Mouse (Mus musculus): Measurements from ENCODE around the gene Lypla2. TPM values are rescaled to one million over a fixed set of nuclear protein-coding genes. Genes with fewer than 3 reads are reported as not detected.
A peak's percentile ranks its signal among the peaks of the same experiment; 100 is the strongest.

The Lypla2 gene
- 105 and 134 TPM in 2 replicates for polyA plus RNA-seq (2016; fragmentation: Nextera tagmentation; extraction: Ambion mirVana)

DNA sequence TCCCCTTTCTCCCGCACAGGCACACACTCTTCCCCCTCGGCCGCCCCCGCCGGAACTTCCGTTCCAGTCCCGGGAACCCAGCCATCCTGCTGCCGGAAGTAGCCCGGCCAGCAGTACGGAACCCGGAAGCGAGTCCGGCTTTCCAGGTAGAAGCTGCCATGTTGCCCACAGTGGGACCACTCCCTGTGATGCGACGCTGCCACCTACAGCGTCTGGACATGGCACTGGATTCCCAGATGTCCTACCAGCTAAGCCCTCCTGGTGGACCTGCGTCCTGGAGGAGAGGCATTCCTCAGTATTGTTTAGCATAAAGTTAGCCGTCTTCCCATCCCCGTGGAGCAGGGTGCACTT is at the start of gene Lypla2:
Gene Lypla2 (minus strand): TSS at position 71 of the 351 bp plus-strand sequence.
- H3K9me3 ChIP-seq = no peaks in the 10 kb centered on the region
- H3K4me3 ChIP-seq = peak within 1 kb of the TSS; percentile 96
- peaks cover 63% of the 10 kb centered on the region for H3K36me3 ChIP-seq
- DNase-seq (ENCODE audit: low spot score) = peak; percentile 94
- peak within 1 kb of the TSS; percentile 91 for H3K27ac ChIP-seq
- H3K27me3 ChIP-seq (ENCODE audit: insufficient read depth, poor library complexity, severe bottlenecking) = no peaks in the 10 kb centered on the region
- 2% methylated on average over 19 of the region's 19 CpGs for WGBS
- H3K4me1 ChIP-seq = peaks cover 47% of the 10 kb centered on the region

DNA sequence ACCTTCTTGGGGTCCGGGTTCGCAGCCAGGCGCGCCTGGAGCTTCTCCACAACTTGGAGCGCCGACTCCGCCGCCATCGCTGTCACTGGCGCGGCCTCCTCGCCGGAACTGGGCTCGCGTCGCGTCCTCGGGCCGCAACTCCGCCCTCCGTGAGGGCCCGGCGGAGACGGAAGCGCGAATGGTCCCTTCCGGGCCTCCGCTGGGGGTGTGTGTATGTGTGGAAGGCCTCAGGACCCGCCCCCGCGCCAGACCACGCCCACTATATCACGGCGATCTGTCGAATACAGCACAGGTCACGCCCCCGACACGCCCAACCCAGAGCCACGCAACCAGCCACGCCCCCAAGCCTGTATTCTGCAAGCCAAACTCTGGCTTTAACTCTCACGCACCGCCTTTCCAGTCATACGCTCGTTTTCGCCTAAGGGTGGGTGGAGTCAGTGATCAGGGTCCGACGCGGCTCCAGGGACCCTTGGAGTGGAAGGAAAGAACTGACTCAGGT is 49.2 kb upstream of the Lypla2 start, which contains the start of gene Eloa:
Gene Eloa (minus strand): TSS at position 215 of the 499 bp plus-strand sequence.
- under 1% methylated on average over 48 of the region's 48 CpGs for WGBS
- DNase-seq (ENCODE audit: low spot score) = peak; percentile 100
- peak within 1 kb of the TSS; percentile 100 for H3K4me3 ChIP-seq
- H3K27me3 ChIP-seq (ENCODE audit: insufficient read depth, poor library complexity, severe bottlenecking) = no peaks in the 10 kb centered on the region
- H3K27ac ChIP-seq = peak within 1 kb of the TSS; percentile 98
- H3K4me1 ChIP-seq = peaks cover 14% of the 10 kb centered on the region
- no peaks in the 10 kb centered on the region for H3K9me3 ChIP-seq
- no peaks in the 10 kb centered on the region; the same call in 1 of the 2 replicates for H3K36me3 ChIP-seq

DNA sequence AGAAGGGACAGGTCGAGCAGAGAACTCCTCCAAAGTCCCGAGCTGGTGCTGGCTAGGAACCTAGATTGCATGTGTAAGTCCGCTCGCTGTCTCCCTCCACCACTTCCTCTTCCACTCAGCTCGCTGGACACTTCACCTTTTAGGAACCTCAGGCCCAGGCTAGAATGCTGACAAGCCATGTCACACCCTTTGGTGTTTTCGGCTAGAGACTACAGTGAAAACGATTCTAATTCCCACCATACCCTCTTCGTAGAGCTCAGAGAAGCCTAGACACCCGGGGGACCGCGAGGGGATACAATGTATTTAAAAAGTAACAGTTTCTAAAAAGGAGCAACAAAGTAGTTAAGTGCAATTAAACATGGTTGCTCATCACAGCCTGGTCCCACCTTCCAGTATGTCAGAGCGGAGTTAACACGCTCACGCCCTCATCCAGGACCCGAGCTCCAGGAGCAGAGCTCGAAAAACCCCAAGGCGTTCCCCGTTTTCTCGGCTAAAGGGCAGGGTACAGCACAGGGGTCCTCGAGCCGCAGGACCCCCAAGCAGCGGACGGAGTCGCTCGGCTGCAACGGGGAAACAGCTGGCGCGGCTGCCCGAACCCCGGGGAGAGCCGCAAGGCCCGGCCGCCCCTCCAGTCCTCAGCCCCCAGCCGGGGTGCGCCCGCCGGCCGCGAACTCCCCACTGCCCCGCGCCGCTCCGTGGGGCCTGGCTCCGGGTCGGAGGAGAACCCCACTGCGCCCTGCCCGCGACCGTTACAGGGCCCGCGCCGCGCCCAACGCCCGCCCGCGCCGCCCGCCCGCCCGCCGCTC is 48.5 kb upstream of the Lypla2 start:
- H3K4me3 ChIP-seq = peak overlapping the region; percentile 100
- no peaks in the 10 kb centered on the region for H3K27me3 ChIP-seq (ENCODE audit: insufficient read depth, poor library complexity, severe bottlenecking)
- H3K9me3 ChIP-seq = no peaks in the 10 kb centered on the region
- DNase-seq (ENCODE audit: low spot score) = peak; percentile 79
- H3K4me1 ChIP-seq = peaks cover 14% of the 10 kb centered on the region
- H3K27ac ChIP-seq = peak overlapping the region; percentile 98
- WGBS = under 1% methylated on average over 59 of the region's 62 CpGs
- no peaks in the 10 kb centered on the region; the same call in 1 of the 2 replicates for H3K36me3 ChIP-seq

DNA sequence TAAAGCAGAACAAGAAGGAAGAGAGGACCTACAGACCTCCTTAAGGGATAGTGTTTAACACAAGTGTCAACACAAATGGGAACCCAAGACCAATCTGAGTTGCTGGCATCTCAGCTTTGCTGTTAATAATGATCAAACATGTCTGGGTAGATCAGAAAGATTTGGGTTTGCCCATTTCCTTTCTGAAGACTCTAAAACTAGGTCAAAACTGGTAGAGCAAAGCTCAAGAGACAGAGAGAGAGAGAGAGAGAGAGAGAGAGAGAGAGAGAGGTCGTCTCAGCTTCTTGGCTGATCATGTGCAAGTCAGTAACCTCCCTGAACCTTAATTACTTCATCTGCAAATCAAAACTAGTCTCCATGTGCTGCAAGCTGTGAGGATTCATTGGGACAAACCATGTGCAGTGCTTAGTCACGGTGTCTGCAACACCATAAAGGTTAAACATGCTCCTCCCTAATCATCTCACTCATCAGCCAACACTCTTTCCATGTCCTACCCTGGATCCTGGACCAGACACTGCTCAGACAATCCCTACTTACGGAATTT is 43.7 kb upstream of the Lypla2 start:
- H3K36me3 ChIP-seq = peaks cover 25% of the 10 kb centered on the region
- H3K27ac ChIP-seq = no peak overlapping the region
- H3K4me1 ChIP-seq = peaks cover 14% of the 10 kb centered on the region
- H3K27me3 ChIP-seq (ENCODE audit: insufficient read depth, poor library complexity, severe bottlenecking) = no peaks in the 10 kb centered on the region
- no peak overlapping the region for H3K4me3 ChIP-seq
- no peak for DNase-seq (ENCODE audit: low spot score)
- 87% methylated on average over 3 of the region's 3 CpGs for WGBS
- no peaks in the 10 kb centered on the region for H3K9me3 ChIP-seq

DNA sequence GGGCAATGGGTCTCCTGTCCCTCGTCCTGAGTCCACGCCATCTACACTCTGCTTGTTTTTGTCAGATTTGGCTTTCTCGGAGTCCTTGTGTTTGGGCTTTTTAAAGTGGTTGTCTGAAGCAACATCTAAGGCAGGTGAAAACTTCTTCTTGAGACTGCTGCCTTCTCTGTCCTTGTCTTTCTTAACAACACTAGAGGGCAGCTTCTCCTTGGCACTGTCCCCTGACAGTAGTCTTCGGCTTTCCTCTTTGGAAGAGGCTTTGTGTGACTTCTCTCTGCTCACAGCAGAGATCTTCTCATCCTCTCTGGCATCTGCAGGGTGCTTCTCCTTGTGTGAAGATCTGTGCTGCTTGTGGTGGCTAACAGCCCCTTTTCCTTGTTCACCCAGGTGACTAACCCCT is 38.2 kb upstream of the Lypla2 start:
- 88% methylated on average over 4 of the region's 4 CpGs for WGBS

DNA sequence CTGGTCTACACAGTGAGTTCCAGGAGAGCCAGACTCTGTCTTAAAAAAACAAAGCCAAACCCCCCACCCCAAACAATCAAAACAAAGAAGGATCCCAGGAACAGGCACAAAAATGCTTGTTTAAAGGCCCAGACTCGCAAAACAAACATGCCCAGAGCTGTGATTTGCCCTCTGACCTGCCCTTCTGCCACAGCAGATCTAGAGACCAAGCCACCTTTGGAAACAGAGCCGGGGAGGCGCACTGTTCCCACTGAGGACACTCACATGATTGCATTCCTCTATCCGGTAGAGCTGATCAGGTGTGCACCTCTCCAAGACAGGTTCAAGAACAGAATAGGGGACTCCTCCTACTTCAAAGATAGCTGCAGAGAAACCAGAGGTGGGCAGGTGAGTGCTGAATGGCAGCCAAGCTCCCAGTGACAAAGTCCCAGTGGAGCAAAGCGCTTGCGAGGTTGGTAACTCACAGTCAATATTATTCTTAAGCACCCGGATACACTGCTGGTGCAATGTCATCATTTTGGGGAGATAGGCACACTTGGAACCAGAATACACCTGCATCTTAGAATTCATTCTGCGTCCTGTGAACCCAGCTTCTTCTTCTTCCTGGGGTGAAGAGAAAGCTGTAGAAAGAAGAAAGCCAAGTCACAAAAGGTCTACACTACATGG is 36.5 kb upstream of the Lypla2 start:
- Histone ChIP-seq H3K4me1 (no peaks in the 10 kb centered on the region), H3K36me3 (peaks cover 92% of the 10 kb centered on the region), H3K27me3 (ENCODE audit: insufficient read depth, poor library complexity, severe bottlenecking) (no peaks in the 10 kb centered on the region), H3K27ac (no peak overlapping the region), H3K9me3 (no peaks in the 10 kb centered on the region), H3K4me3 (no peak overlapping the region)
- DNase-seq (ENCODE audit: low spot score) = peak; percentile 33
- WGBS = 86% methylated on average over 8 of the region's 8 CpGs

More for the DNA sequence above, 38.2 kb upstream of the Lypla2 start:
- Histone ChIP-seq H3K4me1 (no peaks in the 10 kb centered on the region), H3K27me3 (ENCODE audit: insufficient read depth, poor library complexity, severe bottlenecking) (no peaks in the 10 kb centered on the region), H3K9me3 (no peaks in the 10 kb centered on the region), H3K36me3 (peaks cover 76% of the 10 kb centered on the region), H3K4me3 (no peak overlapping the region), H3K27ac (no peak overlapping the region)
- DNase-seq (ENCODE audit: low spot score) = no peak

DNA sequence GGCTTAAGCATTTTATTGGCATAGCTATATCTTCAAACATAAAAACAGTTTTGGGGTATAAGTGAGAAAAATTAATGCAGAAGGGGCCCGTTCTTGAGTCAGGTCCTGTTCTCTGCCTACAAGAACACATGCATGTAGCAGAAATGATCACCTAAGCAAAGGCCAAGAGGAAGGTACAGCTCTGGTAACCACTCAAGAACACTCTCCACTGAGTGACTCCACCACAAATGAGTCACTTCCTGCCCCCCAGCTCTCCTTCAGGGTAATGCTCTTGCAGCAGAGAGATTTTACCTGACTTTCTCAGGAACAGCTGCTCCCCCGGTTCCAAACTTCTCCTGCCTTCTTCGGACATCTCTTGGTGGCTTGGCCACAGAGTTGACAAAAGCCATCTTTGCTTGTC is 34.4 kb upstream of the Lypla2 start:
- no peak overlapping the region for H3K27ac ChIP-seq
- peaks cover 92% of the 10 kb centered on the region for H3K36me3 ChIP-seq
- no peak overlapping the region for H3K4me3 ChIP-seq
- WGBS = 95% methylated on average over 3 of the region's 3 CpGs
- DNase-seq (ENCODE audit: low spot score) = peak; percentile 7
- H3K27me3 ChIP-seq (ENCODE audit: insufficient read depth, poor library complexity, severe bottlenecking) = no peaks in the 10 kb centered on the region
- no peaks in the 10 kb centered on the region for H3K4me1 ChIP-seq
- no peaks in the 10 kb centered on the region for H3K9me3 ChIP-seq

DNA sequence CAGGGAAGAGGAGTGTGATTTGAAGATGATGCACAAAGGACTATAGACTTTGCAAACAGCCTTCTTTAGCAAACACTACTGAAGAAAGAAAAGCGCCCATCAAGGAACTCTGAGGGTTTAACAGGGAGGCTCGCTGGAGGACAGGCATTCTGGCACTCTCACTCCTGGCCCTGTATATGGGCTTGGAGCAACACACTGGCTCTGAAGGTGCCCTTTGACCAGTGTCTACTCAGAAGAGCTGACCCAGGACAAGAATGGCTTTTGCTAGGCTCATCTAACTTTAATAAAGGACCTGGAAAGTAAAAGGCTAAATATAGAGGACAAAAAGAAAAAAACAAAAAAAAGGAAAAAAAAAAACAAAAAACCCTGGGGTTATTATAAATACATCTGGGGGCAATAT is 32.5 kb upstream of the Lypla2 start:
- no peaks in the 10 kb centered on the region for H3K9me3 ChIP-seq
- peaks cover 79% of the 10 kb centered on the region for H3K36me3 ChIP-seq
- WGBS = 91% methylated on average over 2 of the region's 2 CpGs

DNA sequence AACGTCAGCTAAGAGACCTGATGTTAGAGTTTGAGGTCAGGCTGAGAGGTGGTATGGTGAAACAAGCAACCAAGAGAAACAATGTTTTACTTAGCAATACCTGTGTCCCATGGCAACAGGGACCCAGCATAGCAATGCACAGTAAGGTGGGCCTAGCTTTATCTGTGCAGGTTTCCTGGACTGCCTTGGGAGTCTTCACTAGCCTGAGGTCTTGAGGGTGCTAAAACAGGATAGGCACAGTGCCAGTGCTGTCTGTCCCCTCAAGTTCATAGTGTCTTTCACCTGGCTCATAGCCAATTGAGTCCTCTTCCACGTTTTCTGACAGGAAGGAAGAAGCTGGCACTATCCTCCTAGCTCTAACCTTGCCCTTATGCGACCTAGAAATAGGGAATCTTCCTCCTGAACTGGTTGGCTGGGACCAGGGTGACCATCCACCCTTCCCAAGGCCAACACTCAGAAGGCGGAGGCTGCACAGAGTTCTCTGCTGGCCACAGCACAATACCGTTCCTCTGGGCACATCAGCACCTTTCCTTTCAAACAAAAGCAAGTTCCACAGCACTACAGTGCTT is 31.8 kb upstream of the Lypla2 start:
- WGBS = 88% methylated on average over 5 of the region's 5 CpGs
- DNase-seq (ENCODE audit: low spot score) = peak; percentile 56
- Histone ChIP-seq H3K27me3 (ENCODE audit: insufficient read depth, poor library complexity, severe bottlenecking) (no peaks in the 10 kb centered on the region), H3K27ac (no peak overlapping the region), H3K4me3 (no peak overlapping the region), H3K36me3 (peaks cover 72% of the 10 kb centered on the region), H3K4me1 (no peaks in the 10 kb centered on the region), H3K9me3 (no peaks in the 10 kb centered on the region)

More for the DNA sequence above, 32.5 kb upstream of the Lypla2 start:
- no peak overlapping the region for H3K4me3 ChIP-seq
- H3K27me3 ChIP-seq (ENCODE audit: insufficient read depth, poor library complexity, severe bottlenecking) = no peaks in the 10 kb centered on the region
- H3K4me1 ChIP-seq = no peaks in the 10 kb centered on the region
- no peak for DNase-seq (ENCODE audit: low spot score)
- no peak overlapping the region for H3K27ac ChIP-seq

DNA sequence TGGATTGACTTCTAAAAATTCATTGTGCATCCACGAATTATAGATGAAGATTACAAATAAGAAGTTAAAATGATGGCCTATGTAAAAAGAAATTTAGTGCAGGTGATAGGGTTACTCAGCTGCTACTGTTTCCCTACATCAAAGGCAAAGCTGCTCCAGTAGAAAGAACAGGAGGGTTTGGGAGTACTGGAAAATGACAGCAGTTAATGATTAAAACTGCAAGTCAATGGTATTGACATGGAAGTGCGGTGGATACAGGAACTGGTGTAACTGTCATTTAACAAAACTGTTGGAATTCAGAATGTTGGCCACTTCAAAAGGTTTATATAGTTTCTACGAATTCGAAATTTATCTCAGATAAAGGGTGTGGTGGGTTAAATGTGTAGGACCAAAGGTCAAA is 22.7 kb upstream of the Lypla2 start:
- H3K4me3 ChIP-seq = no peak overlapping the region
- 83% methylated on average over 4 of the region's 4 CpGs for WGBS
- no peaks in the 10 kb centered on the region for H3K27me3 ChIP-seq (ENCODE audit: insufficient read depth, poor library complexity, severe bottlenecking)
- H3K9me3 ChIP-seq = no peaks in the 10 kb centered on the region
- H3K36me3 ChIP-seq = no peaks in the 10 kb centered on the region
- H3K27ac ChIP-seq = no peak overlapping the region
- H3K4me1 ChIP-seq = no peaks in the 10 kb centered on the region
- DNase-seq (ENCODE audit: low spot score) = no peak

DNA sequence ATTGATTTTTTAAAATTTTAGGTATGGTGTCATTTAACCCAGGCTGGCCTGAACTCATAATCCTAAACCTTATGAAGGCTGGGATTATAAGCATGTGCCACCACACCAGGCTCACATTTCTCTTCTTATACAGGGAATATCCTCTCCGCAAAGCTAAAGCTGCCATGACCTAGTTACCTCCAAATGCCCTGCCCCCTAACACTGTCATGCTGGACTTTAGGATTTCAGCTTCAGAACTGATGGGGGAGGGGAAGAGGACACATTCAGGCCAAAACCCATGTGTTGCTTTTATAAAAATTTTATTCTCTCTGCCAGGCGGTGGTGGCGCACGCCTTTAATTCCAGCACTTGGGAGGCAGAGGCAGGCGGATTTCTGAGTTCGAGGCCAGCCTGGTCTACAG is 21.5 kb upstream of the Lypla2 start:
- 96% methylated on average over 6 of the region's 6 CpGs for WGBS
- no peak for DNase-seq (ENCODE audit: low spot score)
- Histone ChIP-seq H3K27me3 (ENCODE audit: insufficient read depth, poor library complexity, severe bottlenecking) (no peaks in the 10 kb centered on the region), H3K9me3 (no peaks in the 10 kb centered on the region), H3K27ac (no peak overlapping the region), H3K4me3 (no peak overlapping the region), H3K4me1 (no peaks in the 10 kb centered on the region), H3K36me3 (no peaks in the 10 kb centered on the region)

DNA sequence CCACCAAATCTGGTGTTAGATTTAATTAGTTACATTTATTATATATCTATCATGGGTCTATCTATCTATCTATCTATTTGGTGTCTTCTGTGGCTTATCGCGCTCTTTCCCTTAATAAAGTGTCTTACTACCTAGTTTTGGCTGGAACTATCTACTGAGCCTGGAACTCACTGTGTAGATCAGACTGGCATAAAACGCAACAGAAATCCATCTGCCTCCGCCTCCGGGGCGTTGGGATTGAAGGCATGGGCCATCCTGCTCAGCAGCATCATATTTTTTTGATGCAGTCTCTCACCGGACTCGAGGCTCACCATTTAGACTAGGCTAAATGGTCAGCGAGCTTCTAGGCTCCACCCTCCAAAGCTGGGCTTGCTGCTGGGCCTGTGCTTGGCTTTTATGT is 15.3 kb upstream of the Lypla2 start:
- H3K27me3 ChIP-seq (ENCODE audit: insufficient read depth, poor library complexity, severe bottlenecking) = no peaks in the 10 kb centered on the region
- peak overlapping the region; percentile 96 for H3K27ac ChIP-seq
- peaks cover 30% of the 10 kb centered on the region for H3K36me3 ChIP-seq
- H3K4me3 ChIP-seq = peak overlapping the region; percentile 85
- H3K4me1 ChIP-seq = peaks cover 25% of the 10 kb centered on the region
- WGBS = 68% methylated on average over 9 of the region's 9 CpGs
- no peaks in the 10 kb centered on the region for H3K9me3 ChIP-seq
- DNase-seq (ENCODE audit: low spot score) = peak; percentile 72
